Mouse (Mus musculus) MEL-GATA-1-ER (cell line): ENCODE data around the gene Vav3.
A peak's percentile ranks its signal among the peaks of the same experiment; 100 is the strongest.

Experiments used
- DNase-seq: peaks from one replicate; pipeline ENCODE4 v3.0.0-alpha.2; 2012; ENCODE audit warnings: low read depth; ENCODE audit errors: extremely low read depth

Vav3 gene

GRCm38 (mm10) chr3:109340274-109341070 is at the start of gene Vav3:
Gene Vav3 (plus strand): TSS chr3:109340653.
- no peak for DNase-seq

GRCm38 (mm10) chr3:109298857-109299256 is 41.6 kb upstream of the Vav3 start:
- no peak for DNase-seq

- no peak for DNase-seq
These were observed 41.0 kb upstream of the Vav3 start for GRCm38 (mm10) chr3:109299303-109300074.

- DNase-seq, result no peak
These were observed 38.4 kb upstream of the Vav3 start for GRCm38 (mm10) chr3:109302059-109302458.

GRCm38 (mm10) chr3:109307406-109307805 is 33.0 kb upstream of the Vav3 start:
- DNase-seq, result no peak

GRCm38 (mm10) chr3:109308468-109308867 is 32.0 kb upstream of the Vav3 start:
- peak; percentile 75 for DNase-seq

GRCm38 (mm10) chr3:109309317-109310265 is 30.9 kb upstream of the Vav3 start:
- no peak for DNase-seq

- DNase-seq, result peak; percentile 76
These were observed 29.2 kb upstream of the Vav3 start for GRCm38 (mm10) chr3:109311172-109311824.

GRCm38 (mm10) chr3:109311875-109312274 is 28.6 kb upstream of the Vav3 start:
- DNase-seq, result no peak

- DNase-seq, result no peak
These were observed 27.0 kb upstream of the Vav3 start for GRCm38 (mm10) chr3:109313501-109313900.

GRCm38 (mm10) chr3:109322225-109322624 is 18.2 kb upstream of the Vav3 start:
- DNase-seq, result no peak

GRCm38 (mm10) chr3:109323447-109324300 is 16.8 kb upstream of the Vav3 start:
- no peak for DNase-seq

- DNase-seq, result no peak
These were observed 13.3 kb upstream of the Vav3 start for GRCm38 (mm10) chr3:109327128-109327527.

GRCm38 (mm10) chr3:109332755-109333154 is 7.7 kb upstream of the Vav3 start:
- no peak for DNase-seq

- no peak for DNase-seq
These were observed 5.0 kb upstream of the Vav3 start for GRCm38 (mm10) chr3:109335470-109335869.

GRCm38 (mm10) chr3:109339290-109339689 is 1.2 kb upstream of the Vav3 start:
- no peak for DNase-seq

GRCm38 (mm10) chr3:109339941-109340273 is 546 bp upstream of the Vav3 start:
- no peak for DNase-seq

- no peak for DNase-seq
These were observed 623 bp downstream of the Vav3 start for GRCm38 (mm10) chr3:109341071-109341480.

- DNase-seq, result peak; percentile 90
These were observed 1.2 kb downstream of the Vav3 start for GRCm38 (mm10) chr3:109341631-109342030.
